Mouse (Mus musculus): Measurements from ENCODE around the gene 9130409I23Rik.
"Not testable (repeated sequence)": the region's sequence is repeated elsewhere in the genome, so short reads cannot be mapped to it uniquely, and the experiment has no call there.

The 9130409I23Rik gene

DNA sequence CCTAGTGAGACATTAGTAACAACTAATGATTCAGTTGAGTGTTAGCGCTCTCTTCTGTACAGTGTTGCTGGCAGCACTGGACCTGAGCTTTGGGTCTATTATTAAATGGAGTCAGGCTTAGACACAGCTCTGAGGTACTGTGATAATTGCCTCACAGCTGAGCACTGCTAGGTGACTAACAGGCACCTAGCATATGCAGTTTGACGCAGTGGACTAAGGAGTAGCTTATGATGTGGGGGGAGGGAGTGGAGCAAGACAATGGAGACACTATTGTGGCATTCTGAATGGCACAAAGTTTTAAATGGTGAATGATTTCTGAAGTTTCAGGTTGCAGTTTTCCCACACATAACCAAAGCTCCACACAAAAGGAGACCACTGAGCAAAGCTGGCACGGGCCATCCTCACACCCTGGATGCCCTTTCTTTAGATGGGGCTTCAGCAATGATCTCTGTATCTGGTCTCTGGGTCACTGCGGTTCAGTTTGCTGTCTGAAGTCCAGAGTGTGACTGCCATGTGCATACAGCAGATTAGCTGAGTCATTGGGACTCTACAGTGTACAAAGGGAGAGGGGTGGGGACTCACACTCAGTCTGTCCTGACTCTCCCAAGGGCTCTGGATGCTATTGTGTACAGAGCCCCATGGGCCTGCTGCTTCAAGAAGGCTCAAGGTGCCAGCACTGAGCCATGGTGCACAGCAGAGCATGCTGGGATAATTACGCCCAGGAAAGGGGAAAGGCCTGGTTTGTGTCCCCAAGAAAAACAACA is 15.8 kb upstream of the 9130409I23Rik start:
- DNase-seq (ENCODE audit: low read depth) = not testable (repeated sequence)

DNA sequence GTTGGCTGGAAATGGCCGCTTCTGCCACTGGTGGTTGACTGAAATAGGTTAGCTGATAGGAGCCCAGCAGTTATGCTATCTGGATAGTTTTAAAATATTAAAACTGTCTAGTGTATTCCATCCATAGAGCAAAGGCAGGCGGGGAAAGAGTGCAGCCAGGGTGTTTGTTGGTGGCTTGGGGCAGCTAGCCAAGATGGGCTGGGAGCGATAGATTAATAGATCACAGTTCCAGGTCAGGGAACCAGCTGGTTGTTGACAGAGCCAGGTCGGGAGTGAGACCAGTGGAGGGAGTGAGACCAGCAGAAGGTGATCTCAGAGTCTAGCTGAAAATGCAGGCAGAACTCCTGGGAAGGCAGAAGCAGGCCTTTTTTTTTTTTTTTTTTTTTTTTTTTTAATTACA is 13.4 kb upstream of the 9130409I23Rik start:
- no peak for DNase-seq (ENCODE audit: low read depth)

DNA sequence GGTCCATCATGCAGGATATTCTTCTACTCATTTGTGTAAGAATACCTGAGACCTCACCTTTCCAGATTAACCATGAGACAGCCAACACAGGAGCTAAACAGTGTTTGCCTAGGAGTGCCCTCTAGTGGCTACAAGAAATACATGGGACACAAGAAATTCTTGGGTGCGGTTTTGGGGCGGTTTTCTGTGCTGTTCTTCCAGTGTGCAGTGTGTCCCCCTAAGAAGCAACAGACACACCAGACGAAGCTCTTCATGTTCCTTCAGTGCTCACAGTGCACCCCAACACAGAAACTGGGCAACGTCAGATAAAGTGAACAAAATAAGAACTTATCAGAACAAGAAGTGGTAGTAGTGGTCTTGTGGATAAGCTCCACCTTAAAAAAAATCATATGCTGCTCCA is 11.4 kb upstream of the 9130409I23Rik start:
- peak; percentile 52 for DNase-seq (ENCODE audit: low read depth)

DNA sequence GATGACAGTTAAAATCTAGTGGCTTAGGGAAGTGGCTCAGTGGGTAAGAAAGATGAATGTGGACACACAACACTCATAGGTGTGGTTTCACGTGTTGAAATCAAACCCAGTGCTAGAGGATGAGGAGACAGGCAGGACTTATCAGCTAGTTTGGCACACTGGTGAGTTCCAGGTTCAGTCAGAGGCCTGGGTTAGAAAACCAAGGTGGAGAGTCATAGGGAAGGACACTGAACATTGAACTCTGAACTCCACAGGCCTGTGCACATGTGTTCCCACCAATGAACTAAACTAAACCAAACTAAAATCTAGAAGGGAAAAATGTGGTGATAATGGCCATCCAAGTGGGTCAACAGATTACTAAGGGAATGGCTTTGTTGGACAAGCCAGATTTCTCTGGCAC is 3.5 kb upstream of the 9130409I23Rik start:
- DNase-seq (ENCODE audit: low read depth) = no peak

DNA sequence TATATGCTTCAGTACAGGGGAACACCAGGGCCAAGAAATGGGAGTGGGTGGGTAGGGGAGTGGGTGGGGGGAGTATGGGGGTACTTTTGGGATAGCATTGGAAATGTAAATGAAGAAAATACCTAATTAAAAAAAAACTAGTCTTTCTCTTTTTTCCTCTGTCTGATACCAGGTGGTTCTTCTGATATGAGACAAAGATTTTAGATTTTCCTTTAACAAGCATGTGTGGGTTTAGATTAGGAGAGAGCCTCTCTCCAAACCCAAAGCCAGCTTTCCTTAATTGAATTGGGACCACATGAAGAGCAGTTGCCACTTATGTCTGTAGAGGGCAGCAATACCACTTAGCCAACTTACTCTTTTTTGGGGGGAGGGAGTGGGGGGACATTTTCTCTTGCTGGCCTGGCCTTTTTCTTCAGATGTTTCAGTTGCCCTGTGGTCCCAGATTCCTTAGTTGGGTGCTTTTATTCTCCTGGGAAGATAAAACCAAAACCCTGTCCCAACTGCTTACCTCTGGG is 1.7 kb upstream of the 9130409I23Rik start:
- no peak for DNase-seq (ENCODE audit: low read depth)

DNA sequence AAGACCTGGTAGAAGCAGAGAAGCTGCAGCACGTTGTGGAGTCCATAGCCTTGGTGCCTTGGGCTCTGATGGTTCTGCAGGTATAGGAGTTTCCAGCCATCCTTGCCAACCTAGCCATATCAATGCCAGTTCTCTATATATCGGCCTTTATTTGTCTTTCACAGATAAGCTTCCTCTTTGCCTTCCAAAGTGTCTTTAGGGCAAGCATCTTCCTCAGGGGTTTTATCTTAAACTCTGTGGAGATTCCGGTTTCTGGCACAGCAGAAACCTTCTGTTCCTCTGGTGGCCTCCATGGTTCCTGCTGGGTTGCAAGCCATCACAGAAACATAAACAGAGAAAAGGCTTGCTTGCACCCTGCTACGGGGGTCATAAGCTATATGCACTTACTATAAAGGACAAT is 1.9 kb downstream of the 9130409I23Rik start:
- no peak for DNase-seq (ENCODE audit: low read depth)

DNA sequence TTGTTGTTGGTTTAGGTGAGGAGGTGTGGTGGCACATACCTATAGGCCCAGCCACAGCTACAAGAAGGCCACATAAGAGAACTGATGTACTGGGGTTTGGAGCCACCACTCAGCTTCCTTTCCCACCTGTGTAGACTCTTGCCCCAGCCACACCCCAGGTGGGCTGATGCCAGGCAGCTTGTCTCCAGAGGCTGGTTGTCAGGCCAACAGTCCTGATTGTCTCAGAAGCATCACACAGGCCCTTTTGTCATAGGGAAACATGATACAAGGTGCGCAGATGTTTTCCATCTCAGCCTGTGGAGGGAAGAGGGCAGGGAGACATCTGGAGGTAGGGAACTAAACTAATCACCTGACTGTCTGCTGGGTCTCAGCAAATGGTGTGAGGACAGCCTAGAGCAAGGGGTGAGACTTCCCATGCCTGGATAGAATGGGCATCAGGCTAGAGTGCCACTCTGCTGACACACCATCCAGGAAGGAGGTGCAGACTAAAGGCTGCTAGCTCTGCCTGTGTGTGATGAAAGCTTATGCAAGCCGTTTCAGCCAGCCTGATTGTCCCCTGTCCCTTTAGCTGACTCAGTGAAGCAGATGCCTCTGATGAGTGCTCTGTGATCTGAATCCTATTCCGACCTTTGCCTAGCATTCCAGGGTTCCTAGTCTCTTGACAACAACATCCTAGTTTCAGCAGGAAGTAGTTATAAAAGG is 10.9 kb downstream of the 9130409I23Rik start:
- DNase-seq (ENCODE audit: low read depth) = no peak

DNA sequence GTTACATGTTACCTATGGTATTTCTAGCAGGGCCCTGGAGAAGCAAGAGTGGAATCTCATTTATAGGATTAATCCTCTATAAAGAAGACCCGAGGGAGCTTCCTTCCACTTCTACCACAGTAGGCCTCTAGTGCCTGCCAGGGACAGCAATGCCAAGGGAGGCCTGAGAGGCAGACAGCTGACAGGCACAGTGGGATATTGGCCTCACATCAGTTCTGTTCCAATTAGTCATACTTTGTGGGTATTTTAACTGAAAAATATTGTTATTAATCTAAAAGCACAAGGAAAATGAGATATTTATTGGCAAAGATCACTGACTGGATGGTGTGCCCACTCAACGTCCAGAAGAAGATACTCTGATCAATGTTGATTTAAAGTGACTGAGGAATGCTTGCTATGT is 13.0 kb downstream of the 9130409I23Rik start:
- DNase-seq (ENCODE audit: low read depth) = no peak

DNA sequence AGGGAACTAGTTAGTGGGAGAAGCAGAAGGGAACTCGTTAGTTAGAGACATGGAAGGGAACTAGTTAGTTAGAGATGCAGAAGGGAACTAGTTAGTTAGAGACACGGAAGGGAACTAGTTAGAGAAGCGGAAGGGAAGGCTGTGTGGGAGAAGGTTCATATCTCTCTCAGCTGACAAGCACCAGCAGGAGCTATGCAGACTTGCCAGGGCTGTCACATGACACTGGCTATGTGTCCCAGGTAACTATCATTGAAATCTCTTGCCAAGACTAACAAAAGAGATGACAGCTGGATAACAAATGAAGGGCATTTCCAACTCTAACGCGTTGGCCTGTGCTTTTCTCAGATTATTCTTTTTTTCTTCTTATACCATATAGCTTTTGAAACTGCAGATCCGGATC is 13.6 kb downstream of the 9130409I23Rik start:
- DNase-seq (ENCODE audit: low read depth) = no peak

DNA sequence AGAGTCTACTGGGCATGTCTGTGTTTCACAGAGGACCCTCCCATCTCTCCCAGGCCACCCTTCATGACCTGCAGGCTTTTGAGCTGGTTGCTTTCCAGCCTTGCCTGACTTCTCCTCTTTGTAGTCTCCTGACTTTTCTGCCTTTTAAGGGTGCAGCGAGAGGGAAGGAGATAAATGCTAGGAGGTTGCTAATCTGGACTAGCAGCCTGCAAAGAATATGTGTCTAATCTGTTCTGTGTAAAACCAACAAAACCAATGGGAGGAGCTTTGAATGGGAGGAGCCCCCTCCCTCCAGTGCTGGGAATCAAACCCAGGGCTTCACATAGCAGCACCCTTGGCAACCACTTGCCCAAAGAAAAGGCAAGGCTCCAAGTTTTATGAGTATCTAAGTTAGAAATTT is 17.3 kb downstream of the 9130409I23Rik start:
- no peak for DNase-seq (ENCODE audit: low read depth)

DNA sequence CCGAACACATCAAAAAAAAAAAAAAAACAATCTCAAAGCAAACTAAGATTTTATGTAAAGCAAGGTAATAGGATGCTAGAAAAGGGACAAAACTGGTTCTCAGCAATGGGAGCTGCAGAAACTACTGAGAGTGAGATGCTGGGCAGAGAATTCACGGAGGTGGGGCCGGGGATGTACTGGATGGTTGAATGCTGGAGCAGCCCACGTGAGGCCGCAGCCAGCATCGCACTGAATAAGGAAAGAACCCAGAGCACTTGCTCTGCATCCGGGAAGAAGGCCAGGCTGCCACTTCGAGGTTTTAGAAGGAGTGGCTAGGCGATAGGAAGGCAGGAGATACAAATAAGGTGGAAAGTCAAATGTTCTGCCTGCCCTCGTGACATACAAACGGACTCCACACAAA is 18.6 kb downstream of the 9130409I23Rik start:
- no peak for DNase-seq (ENCODE audit: low read depth)

DNA sequence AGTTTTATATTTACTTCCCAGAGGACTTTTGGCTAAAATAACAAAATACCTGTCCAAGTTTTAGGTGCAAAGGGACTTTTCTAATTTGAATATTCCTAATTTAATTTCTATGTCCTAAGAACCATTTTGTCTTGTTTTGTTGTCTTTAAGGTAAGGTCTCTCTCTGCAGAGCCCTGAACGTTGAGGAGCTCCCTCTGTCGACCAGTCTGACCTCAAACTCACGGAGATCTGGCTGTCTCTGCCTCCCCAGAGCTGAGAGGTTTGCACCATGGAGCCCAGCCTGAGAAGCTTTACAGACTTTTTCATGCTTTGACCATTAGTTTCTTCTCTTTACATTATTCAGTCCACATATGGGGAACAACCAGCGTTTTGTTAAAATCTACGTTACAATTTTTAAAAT is 22.0 kb downstream of the 9130409I23Rik start:
- DNase-seq (ENCODE audit: low read depth) = no peak

DNA sequence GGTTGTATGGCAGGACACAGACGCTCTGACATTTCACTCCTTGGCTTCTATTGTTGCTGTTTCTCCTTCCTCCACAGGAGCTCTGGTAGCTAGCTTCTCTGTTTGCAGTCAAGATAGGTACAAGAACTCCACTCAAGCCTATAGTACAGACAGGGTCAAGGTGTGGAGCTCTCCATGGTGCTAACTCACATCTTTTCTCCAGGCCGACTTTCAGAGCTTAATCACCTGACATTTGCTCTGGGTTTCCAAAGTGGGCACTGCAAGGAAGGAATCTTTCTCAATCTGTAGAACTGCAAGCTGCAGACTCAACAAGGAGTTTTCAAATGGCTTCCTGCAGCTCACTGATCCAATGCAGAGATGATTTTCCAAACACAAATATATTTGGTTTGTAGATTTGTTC is 33.0 kb downstream of the 9130409I23Rik start:
- peak; percentile 42 for DNase-seq (ENCODE audit: low read depth)

DNA sequence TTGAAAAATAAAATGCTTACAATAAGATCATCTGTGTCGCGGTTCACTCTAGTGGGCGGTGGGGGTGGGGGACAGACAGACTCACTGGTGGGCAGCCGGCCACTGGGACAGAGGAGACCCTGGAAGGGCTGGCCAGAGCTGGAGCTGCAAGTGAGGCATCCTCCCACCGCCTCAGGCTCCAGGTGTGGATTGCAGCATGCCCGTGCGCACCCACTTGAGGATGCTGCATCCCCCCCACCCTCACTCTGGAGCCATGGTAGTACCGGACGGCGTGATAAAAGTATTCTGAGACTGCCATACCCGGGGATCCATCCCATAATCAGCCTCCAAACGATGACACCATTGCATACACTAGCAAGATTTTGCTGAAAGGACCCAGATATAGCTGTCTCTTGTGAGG is 39.0 kb downstream of the 9130409I23Rik start:
- no peak for DNase-seq (ENCODE audit: low read depth)
